Mouse (Mus musculus): ENCODE measurements around the gene Il2ra.

DNA sequence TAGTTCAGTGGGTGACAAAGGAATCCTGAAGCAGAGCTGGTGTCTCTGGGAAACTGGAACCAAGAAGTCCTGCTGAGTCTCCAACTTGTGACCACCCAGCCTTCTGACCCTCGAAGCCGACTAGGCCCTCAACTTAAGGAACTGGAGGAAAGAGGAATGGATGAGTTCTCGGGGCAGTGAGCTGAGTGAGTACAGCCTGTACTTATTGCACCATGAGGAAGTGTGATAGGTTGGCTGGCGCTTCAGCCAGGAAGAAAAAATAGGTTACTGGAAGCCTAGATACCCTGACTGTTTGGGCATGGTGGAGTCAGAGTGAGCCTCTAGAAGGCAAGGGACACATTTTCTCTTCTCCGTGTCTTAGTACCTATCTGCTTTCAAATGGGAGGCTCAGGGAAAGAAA is 65.9 kb downstream of the Il2ra start:
- no peak for TF ChIP-seq POLR2A (IDR thresholded peaks at IDR 0.05; ENCODE audit: low read depth, low read length)
- no peak for TF ChIP-seq CTCF (IDR thresholded peaks at IDR 0.05; ENCODE audit: extremely low read depth, insufficient read length, insufficient replicate concordance, low read depth, low read length)
